Mouse (Mus musculus): ENCODE measurements around the gene Fam110c. TPM values are rescaled to one million over a fixed set of nuclear protein-coding genes. Genes with fewer than 3 reads are reported as not detected.

The Fam110c gene
- polyA plus RNA-seq, 1 experiment: 0.40 TPM

GRCm38 (mm10) chr12:31126071-31126470 is 52.4 kb downstream of the Fam110c start:
- no peak for DNase-seq
- no peaks in the 10 kb centered on the region for H3K27me3 ChIP-seq (ENCODE audit: control insufficient read depth, insufficient read depth, low read length)
- 44% methylated on average over 1 of the region's 1 CpGs for WGBS
- no peaks in the 10 kb centered on the region for H3K36me3 ChIP-seq (ENCODE audit: control insufficient read depth, insufficient read depth, low read length)
- no peaks in the 10 kb centered on the region for H3K4me1 ChIP-seq (replicated peaks; ENCODE audit: control insufficient read depth, insufficient read depth, low read length)
- H3K4me3 ChIP-seq (ENCODE audit: control insufficient read depth, insufficient read depth, low read length): no peak overlapping the region
- no peak for TF ChIP-seq CTCF (IDR thresholded peaks at IDR 0.05; ENCODE audit: borderline replicate concordance, control insufficient read depth, extremely low read depth, insufficient read depth, low read length, poor library complexity)
- TF ChIP-seq POLR2A (IDR thresholded peaks at IDR 0.05; ENCODE audit: control insufficient read depth, extremely low read depth, insufficient read depth, low read length, poor library complexity): no peak
- no peak overlapping the region for H3K27ac ChIP-seq (ENCODE audit: control insufficient read depth, insufficient read depth, low read length)

- 89% methylated on average over 4 of the region's 4 CpGs for WGBS
- no peak overlapping the region for H3K4me3 ChIP-seq (ENCODE audit: control insufficient read depth, insufficient read depth, low read length)
- TF ChIP-seq POLR2A (IDR thresholded peaks at IDR 0.05; ENCODE audit: control insufficient read depth, extremely low read depth, insufficient read depth, low read length, poor library complexity) (no peak), CTCF (IDR thresholded peaks at IDR 0.05; ENCODE audit: borderline replicate concordance, control insufficient read depth, extremely low read depth, insufficient read depth, low read length, poor library complexity) (no peak)
- no peaks in the 10 kb centered on the region for H3K4me1 ChIP-seq (replicated peaks; ENCODE audit: control insufficient read depth, insufficient read depth, low read length)
- DNase-seq: no peak
- no peak overlapping the region for H3K27ac ChIP-seq (ENCODE audit: control insufficient read depth, insufficient read depth, low read length)
- H3K27me3 ChIP-seq (ENCODE audit: control insufficient read depth, insufficient read depth, low read length): no peaks in the 10 kb centered on the region
- no peaks in the 10 kb centered on the region for H3K36me3 ChIP-seq (ENCODE audit: control insufficient read depth, insufficient read depth, low read length)
Observed at GRCm38 (mm10) chr12:31129548-31129947, 55.9 kb downstream of the Fam110c start.

Other genes starting within 250 kb of the Fam110c start
- 0.12 and 0.22 TPM in 2 replicates for gene Alkal2, start 189.5 kb upstream of the Fam110c start, polyA plus RNA-seq (2012; rRNA removed)
- gene Acp1, start 162.3 kb upstream of the Fam110c start, polyA plus RNA-seq (2012; rRNA removed): 6.7 and 11.1 TPM in 2 replicates
- gene Sh3yl1, start 162.2 kb upstream of the Fam110c start, polyA plus RNA-seq (2012; rRNA removed): 0.51 and 0.86 TPM in 2 replicates
- not detected in 2 replicates for gene Gm6993, start 166.9 kb downstream of the Fam110c start, polyA plus RNA-seq (2012; rRNA removed)
- gene Lamb1, start 191.4 kb downstream of the Fam110c start, polyA plus RNA-seq (2012; rRNA removed): 14.0 TPM in 2 replicates

Measured in thymus, adult 2 months (tissue).